ENCODE assay signal across 28 mouse cellular contexts in genomic region chr8:60886736-60887135, GRCm38 (mm10). TPM values are rescaled to one million over a fixed set of nuclear protein-coding genes. Genes with fewer than 3 reads are reported as not detected.
DNase-seq lines count a peak whose midpoint lies in the region; ATAC-seq and TF ChIP-seq lines count a peak whose summit lies in the region.
"Had no signal": no experiment of that assay in that cellular context is flagged by ENCODE, and none has a peak within 500 bp of the region (broad histone marks: within the 10 kb centered on the region; RNA-seq: fewer than 3 reads in every experiment).

No protein-coding gene starts in this region.

- no peak for TF ChIP-seq POLR2A in kidney, adult 2 months (IDR thresholded peaks at IDR 0.05; ENCODE audit: low read depth, low read length)
- no peak for TF ChIP-seq POLR2A in bone marrow macrophage, adult 2 months (IDR thresholded peaks at IDR 0.05; ENCODE audit: borderline replicate concordance, low read depth, low read length)

- DNase-seq in kidney, adult 2 months: peak; percentile 26
- no peak for DNase-seq in kidney, postnatal 4 days
- DNase-seq in embryonic facial prominence, embryonic 14.5 days (ENCODE audit: low spot score): peak; percentile 52
- DNase-seq in T-cell, adult 2 months (ENCODE audit: low spot score): no peak
- DNase-seq in retina, embryonic 14.5 days (ENCODE audit: low spot score): no peak
- no peak for DNase-seq in lung, postnatal 36 days
- DNase-seq: adrenal gland, adult 8-10 months; cerebellum, adult 11 months; cerebellum, adult 9-11 months; gastrocnemius, postnatal 25 days; heart, adult 2 months; heart, postnatal 4 days; layer of hippocampus, postnatal 36 days; left cerebral cortex, postnatal 4 days; lung, postnatal 4 days; thymus, postnatal 4 days had no signal

- no peaks in the 10 kb centered on the region for H3K9me3 ChIP-seq in embryonic facial prominence, embryonic 14.5 days (ENCODE audit: control insufficient read depth, low read length)
- H3K9me3 ChIP-seq: embryonic facial prominence, embryonic 12.5 days; heart, embryonic 12.5 days; hindbrain, embryonic 13.5 days; lung, embryonic 15.5 days; megakaryocyte, embryonic 14.5 days; midbrain, embryonic 12.5 days; neural tube, embryonic 13.5 days had no signal

- no peak overlapping the region for H3K27ac ChIP-seq in kidney, adult 2 months (ENCODE audit: insufficient read depth, low read depth, low read length)
- H3K27ac ChIP-seq in bone marrow macrophage, adult 2 months (ENCODE audit: insufficient read depth, low read depth, low read length): 0 out of 2 replicates have a peak overlapping the region, but pooled peaks have one; percentile 4
- H3K27ac ChIP-seq in embryonic facial prominence, embryonic 14.5 days (replicated peaks; ENCODE audit: low read depth, low read length): no peak overlapping the region
- H3K27ac ChIP-seq: heart, adult 2 months; hindbrain, embryonic 13.5 days; lung, embryonic 15.5 days; midbrain, embryonic 12.5 days; neural tube, embryonic 13.5 days had no signal

- H3K4me1 ChIP-seq in kidney, adult 2 months (ENCODE audit: control insufficient read depth, insufficient read depth, low read length): peaks cover 8% of the 10 kb centered on the region; the same call in 1 of the 2 replicates
- peaks cover 39% of the 10 kb centered on the region for H3K4me1 ChIP-seq in bone marrow macrophage, adult 2 months (ENCODE audit: control insufficient read depth, insufficient read depth, low read length)
- H3K4me1 ChIP-seq in embryonic facial prominence, embryonic 14.5 days (ENCODE audit: control insufficient read depth, insufficient read depth, low read length): peaks cover 10% of the 10 kb centered on the region

- no peaks in the 10 kb centered on the region for H3K27me3 ChIP-seq in kidney, adult 2 months (replicated peaks; ENCODE audit: control insufficient read depth, insufficient read depth, low read length)
- no peaks in the 10 kb centered on the region for H3K27me3 ChIP-seq in embryonic facial prominence, embryonic 14.5 days (replicated peaks; ENCODE audit: control insufficient read depth, insufficient read depth, low read length)
- H3K27me3 ChIP-seq: embryonic facial prominence, embryonic 12.5 days; heart, embryonic 12.5 days; hindbrain, embryonic 13.5 days; lung, embryonic 15.5 days; megakaryocyte, embryonic 14.5 days; midbrain, embryonic 12.5 days; neural tube, embryonic 13.5 days had no signal

- ATAC-seq in embryonic facial prominence, embryonic 14.5 days (ENCODE audit: low read depth): no peak
- ATAC-seq: CD4-positive, CD25-positive, alpha-beta regulatory T cell, adult 4 months; intestine, embryonic 16.5 days had no signal

- no peak overlapping the region for H3K4me2 ChIP-seq in embryonic facial prominence, embryonic 14.5 days (ENCODE audit: low read depth, low read length)
- H3K4me2 ChIP-seq: embryonic facial prominence, embryonic 12.5 days; heart, embryonic 12.5 days; hindbrain, embryonic 13.5 days; liver, embryonic 11.5 days; lung, embryonic 15.5 days; midbrain, embryonic 12.5 days; neural tube, embryonic 13.5 days had no signal

- no peak overlapping the region for H3K4me3 ChIP-seq in kidney, adult 2 months (ENCODE audit: insufficient read depth, low read depth, low read length)
- H3K4me3 ChIP-seq in bone marrow macrophage, adult 2 months (ENCODE audit: insufficient read depth, low read length): no peak overlapping the region
- no peak overlapping the region for H3K4me3 ChIP-seq in embryonic facial prominence, embryonic 14.5 days (ENCODE audit: low read depth, low read length)
- H3K4me3 ChIP-seq: embryonic facial prominence, embryonic 12.5 days; heart, adult 2 months; heart, embryonic 12.5 days; hindbrain, embryonic 13.5 days; lung, embryonic 15.5 days; megakaryocyte, embryonic 14.5 days; midbrain, embryonic 12.5 days; myocyte; neural tube, embryonic 13.5 days had no signal

- no peak overlapping the region for H3K9ac ChIP-seq in embryonic facial prominence, embryonic 14.5 days (ENCODE audit: low read depth, low read length)
- H3K9ac ChIP-seq: embryonic facial prominence, embryonic 12.5 days; heart, embryonic 12.5 days; hindbrain, embryonic 13.5 days; lung, embryonic 15.5 days; midbrain, embryonic 12.5 days; neural tube, embryonic 13.5 days had no signal

- H3K36me3 ChIP-seq in kidney, adult 2 months (ENCODE audit: control insufficient read depth, insufficient read depth, low read length): no peaks in the 10 kb centered on the region
- H3K36me3 ChIP-seq in embryonic facial prominence, embryonic 14.5 days (ENCODE audit: control insufficient read depth, insufficient read depth, low read length): no peaks in the 10 kb centered on the region
- H3K36me3 ChIP-seq: embryonic facial prominence, embryonic 12.5 days; heart, embryonic 12.5 days; hindbrain, embryonic 13.5 days; lung, embryonic 15.5 days; midbrain, embryonic 12.5 days; neural tube, embryonic 13.5 days had no signal

- WGBS in kidney, adult 2 months: 56% methylated on average over 6 of the region's 6 CpGs
- 47% methylated on average over 6 of the region's 6 CpGs for WGBS in embryonic facial prominence, embryonic 14.5 days

- no peak for TF ChIP-seq CTCF in kidney, adult 2 months (conservative IDR thresholded peaks at IDR 0.05; ENCODE audit: insufficient read depth, insufficient read length, low read depth, low read length)
- no peak for TF ChIP-seq CTCF in bone marrow macrophage, adult 2 months (IDR thresholded peaks at IDR 0.05; ENCODE audit: low read depth, low read length)

RNA-seq across cellular contexts. Expression of gene Hpf1, which starts 3.5 kb away (rescaled TPM):
- 3.9 and 6.5 TPM in 2 replicates for polyA plus RNA-seq in kidney, adult 2 months (2012; rRNA removed)
- 54.3 and 72.2 TPM in 2 replicates for polyA plus RNA-seq in bone marrow macrophage, adult 2 months (2012; ENCODE audit: insufficient read depth, insufficient read length, missing spikeins)
- polyA plus RNA-seq in embryonic facial prominence, embryonic 14.5 days (2014; fragmentation: Nextera tagmentation; extraction: Ambion mirVana): 85.4 and 89.2 TPM in 2 replicates

Comparison
In these comparisons a context has a peak if more than half of its experiments do, and no peak if none do; other contexts are left out.
1. DNase-seq: peak in kidney, adult 2 months (single experiment) and embryonic facial prominence, embryonic 14.5 days (single experiment); none in kidney, postnatal 4 days (0 of 2), T-cell, adult 2 months (single experiment), retina, embryonic 14.5 days (single experiment) and lung, postnatal 36 days (single experiment).